In the genomic region with DNA sequence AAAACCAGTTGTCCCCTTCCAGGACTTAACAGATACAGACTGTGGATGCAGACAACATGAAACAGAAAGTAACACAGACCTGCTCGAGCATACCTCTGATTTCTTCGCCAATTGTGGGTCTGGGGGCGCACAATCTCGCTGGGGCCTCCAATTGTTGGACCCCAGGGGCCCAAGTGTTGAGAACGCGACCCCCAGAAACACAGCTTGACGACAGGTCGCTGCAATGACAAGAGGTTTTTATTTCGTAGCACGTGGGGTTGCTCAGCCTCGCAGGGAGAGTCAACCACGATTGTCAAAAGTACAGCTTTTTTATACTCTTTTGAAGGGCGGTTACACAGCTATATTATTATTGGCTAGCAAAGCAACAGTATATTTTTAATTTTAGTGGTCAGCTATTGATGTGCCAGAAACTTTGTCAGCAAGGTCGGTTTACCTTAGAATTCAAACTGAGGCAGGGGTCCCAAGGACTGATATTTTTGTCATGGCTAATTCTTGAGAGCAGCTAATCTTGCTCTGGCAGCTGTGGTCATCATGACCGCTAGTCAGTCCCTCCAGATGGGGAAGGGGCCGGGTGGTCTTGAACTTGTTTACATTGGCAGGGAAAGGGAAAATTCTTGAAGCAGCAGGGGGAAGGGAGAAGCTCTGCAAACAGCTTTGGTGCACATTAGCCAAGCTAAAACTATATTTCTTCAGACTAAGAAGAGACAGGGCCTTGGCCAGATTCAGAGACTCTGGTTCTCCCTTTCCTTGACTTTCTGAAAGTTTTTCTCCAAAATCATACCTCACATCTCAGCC, we compare ENCODE assay signal across 1 mouse cellular context.
TF ChIP-seq lines count a peak whose summit lies in the region.

No protein-coding gene starts in this region.

TF ChIP-seq in CH12.LX, 34 proteins besides CTCF, POLR2A, EP300 and RAD21 (continued from another document):
- TF ChIP-seq MAX (IDR thresholded peaks at IDR 0.05; ENCODE audit: low read length) = no peak
- TF ChIP-seq JUN (IDR thresholded peaks at IDR 0.05; ENCODE audit: insufficient read depth, low read depth, low read length) = no peak
- TF ChIP-seq USF2 (conservative IDR thresholded peaks at IDR 0.05; ENCODE audit: low read depth, low read length) = no peak
- no peak for TF ChIP-seq ETS1 (conservative IDR thresholded peaks at IDR 0.05; ENCODE audit: low read depth, low read length)
- no peak for TF ChIP-seq IRF4 (IDR thresholded peaks at IDR 0.05; ENCODE audit: low read depth, low read length)
- TF ChIP-seq RCOR1 (conservative IDR thresholded peaks at IDR 0.05; ENCODE audit: low read depth, low read length) = no peak
- no peak for TF ChIP-seq SMC3 (IDR thresholded peaks at IDR 0.05; ENCODE audit: low read depth, low read length)
- TF ChIP-seq HCFC1 (IDR thresholded peaks at IDR 0.05; ENCODE audit: low read depth, low read length) = no peak
- TF ChIP-seq SIN3A (IDR thresholded peaks at IDR 0.05; ENCODE audit: low read length) = no peak
- no peak for TF ChIP-seq NRF1 (IDR thresholded peaks at IDR 0.05; ENCODE audit: low read depth, low read length)
- no peak for TF ChIP-seq ZC3H11A (IDR thresholded peaks at IDR 0.05; ENCODE audit: low read depth, low read length)
- TF ChIP-seq ZMIZ1 (IDR thresholded peaks at IDR 0.05; ENCODE audit: low read depth, low read length) = no peak
